In the genomic region with DNA sequence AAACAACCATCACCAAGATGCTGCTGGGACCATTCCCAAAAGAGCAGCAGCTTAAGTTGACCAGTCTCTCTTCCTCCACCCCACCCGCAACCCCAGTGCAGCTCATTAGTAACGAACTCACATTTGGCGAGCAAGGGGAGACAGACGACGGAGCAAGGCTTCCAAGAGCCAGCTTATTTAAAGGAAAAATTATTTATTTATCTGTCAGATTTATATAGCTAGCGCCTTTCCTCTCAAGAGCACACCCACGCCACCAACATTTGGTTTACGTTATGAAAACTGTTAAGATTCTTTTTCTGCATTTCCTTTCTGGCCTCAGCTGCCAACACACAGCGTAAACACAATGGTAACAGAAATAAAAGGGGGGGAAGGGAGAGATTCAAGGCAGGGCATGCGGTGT, we compare ENCODE assay signal across 16 mouse cellular contexts. TPM values are rescaled to one million over a fixed set of nuclear protein-coding genes. Genes with fewer than 3 reads are reported as not detected.
DNase-seq lines count a peak whose midpoint lies in the region; ATAC-seq and TF ChIP-seq lines count a peak whose summit lies in the region.
"Had no signal": no experiment of that assay in that cellular context is flagged by ENCODE, and none has a peak within 500 bp of the region (broad histone marks: within the 10 kb centered on the region; RNA-seq: fewer than 3 reads in every experiment).

No protein-coding gene starts in this region.

- TF ChIP-seq CTCF in E14TG2a.4 (conservative IDR thresholded peaks at IDR 0.05; ENCODE audit: low read length) = no peak
- TF ChIP-seq CTCF in embryonic fibroblast, embryonic 13.5 days (IDR thresholded peaks at IDR 0.05; ENCODE audit: borderline replicate concordance, insufficient read depth, low read length) = no peak

- peak overlapping the region; percentile 66 for H3K27ac ChIP-seq in kidney, embryonic 15.5 days
- peak overlapping the region; percentile 34; the same call in 1 of the 2 replicates for H3K27ac ChIP-seq in embryonic fibroblast, embryonic 13.5 days (ENCODE audit: insufficient read depth, low read length)
- H3K27ac ChIP-seq: embryonic facial prominence, embryonic 12.5 days; midbrain, embryonic 10.5 days; neural tube, embryonic 12.5 days had no signal

- no peak for TF ChIP-seq POLR2A in embryonic fibroblast, embryonic 13.5 days (IDR thresholded peaks at IDR 0.05; ENCODE audit: low read depth, low read length)

- no peak overlapping the region for H3K9ac ChIP-seq in kidney, embryonic 15.5 days
- H3K9ac ChIP-seq: embryonic facial prominence, embryonic 12.5 days; neural tube, embryonic 12.5 days had no signal

- no peak overlapping the region for H3K4me2 ChIP-seq in kidney, embryonic 15.5 days
- H3K4me2 ChIP-seq: embryonic facial prominence, embryonic 12.5 days; neural tube, embryonic 12.5 days had no signal

- DNase-seq in kidney, adult 18-20 months = no peak
- DNase-seq in 3T3-L1 (ENCODE audit: low read depth, low spot score) = peak; percentile 11
- no peak for DNase-seq in spleen, adult 12 weeks (ENCODE audit: low spot score)
- no peak for DNase-seq in yolk sac, embryonic 10.5 days (ENCODE audit: low spot score)
- no peak for DNase-seq in layer of hippocampus, adult 11-12 months (ENCODE audit: low spot score)
- DNase-seq: layer of hippocampus, adult 9-11 months; liver; right cerebral cortex, postnatal 14 days; thymus, adult 18-20 months had no signal

- H3K4me1 ChIP-seq in kidney, embryonic 15.5 days = peaks cover 13% of the 10 kb centered on the region; the same call in 1 of the 2 replicates
- H3K4me1 ChIP-seq in E14TG2a.4 (replicated peaks; ENCODE audit: low read depth, low read length) = peaks cover 75% of the 10 kb centered on the region
- peaks cover 8% of the 10 kb centered on the region for H3K4me1 ChIP-seq in embryonic fibroblast, embryonic 13.5 days (ENCODE audit: control insufficient read depth, insufficient read depth, low read length)
- H3K4me1 ChIP-seq: embryonic facial prominence, embryonic 12.5 days; neural tube, embryonic 12.5 days had no signal

- peaks cover 52% of the 10 kb centered on the region for H3K36me3 ChIP-seq in kidney, embryonic 15.5 days
- H3K36me3 ChIP-seq in E14TG2a.4 (ENCODE audit: insufficient read depth, low read length) = peaks cover 78% of the 10 kb centered on the region
- H3K36me3 ChIP-seq: neural tube, embryonic 12.5 days had no signal

- no peaks in the 10 kb centered on the region for H3K27me3 ChIP-seq in kidney, embryonic 15.5 days
- H3K27me3 ChIP-seq in E14TG2a.4 (ENCODE audit: insufficient read depth, low read length) = no peaks in the 10 kb centered on the region
- H3K27me3 ChIP-seq: embryonic facial prominence, embryonic 12.5 days; neural tube, embryonic 12.5 days had no signal

- H3K4me3 ChIP-seq in kidney, embryonic 15.5 days (replicated peaks) = no peak overlapping the region
- peak overlapping the region; percentile 86 for H3K4me3 ChIP-seq in E14TG2a.4 (replicated peaks; ENCODE audit: low read length)
- H3K4me3 ChIP-seq in embryonic fibroblast, embryonic 13.5 days (ENCODE audit: insufficient read depth, low read length) = no peak overlapping the region
- H3K4me3 ChIP-seq: embryonic facial prominence, embryonic 12.5 days; midbrain, embryonic 10.5 days; neural tube, embryonic 12.5 days had no signal

- H3K9me3 ChIP-seq in kidney, embryonic 15.5 days (replicated peaks) = no peaks in the 10 kb centered on the region
- H3K9me3 ChIP-seq in E14TG2a.4 (ENCODE audit: low read length) = no peaks in the 10 kb centered on the region
- H3K9me3 ChIP-seq: embryonic facial prominence, embryonic 12.5 days; G1E; midbrain, embryonic 10.5 days; neural tube, embryonic 12.5 days had no signal

- WGBS in kidney, embryonic 15.5 days = 61% methylated on average over 10 of the region's 10 CpGs

- ATAC-seq in kidney, embryonic 15.5 days (replicated peaks; ENCODE audit: low FRiP score) = no peak

RNA-seq across cellular contexts. Expression of a gene that starts 34.0 kb away (rescaled TPM):
- 59.2 and 59.8 TPM in 2 replicates for polyA plus RNA-seq in kidney, embryonic 15.5 days (2015; fragmentation: Nextera tagmentation; extraction: Ambion mirVana)
- polyA plus RNA-seq in embryonic fibroblast, embryonic 13.5 days (2011; ENCODE audit: insufficient read length, low read depth, missing spikeins) = 22.6 and 30.8 TPM in 2 replicates
